Comparison of ENCODE assay signal across 36 mouse cellular contexts in genomic region chr1:135173311-135173710, GRCm38 (mm10). TPM values are rescaled to one million over a fixed set of nuclear protein-coding genes. Genes with fewer than 3 reads are reported as not detected.
"Had no signal": no experiment of that assay in that cellular context is flagged by ENCODE, and none has a peak within 500 bp of the region (broad histone marks: within the 10 kb centered on the region; RNA-seq: fewer than 3 reads in every experiment).

No protein-coding gene starts in this region.

- H3K9ac ChIP-seq: limb, embryonic 12.5 days; limb, embryonic 13.5 days; limb, embryonic 15.5 days; liver, embryonic 12.5 days; liver, embryonic 13.5 days; liver, embryonic 14.5 days; liver, embryonic 15.5 days; liver, postnatal 0 days; lung, embryonic 14.5 days; lung, embryonic 15.5 days; midbrain, embryonic 12.5 days; midbrain, embryonic 13.5 days; midbrain, embryonic 15.5 days; neural tube, embryonic 12.5 days had no signal

- H3K4me3 ChIP-seq: limb, embryonic 10.5 days; limb, embryonic 12.5 days; limb, embryonic 13.5 days; limb, embryonic 15.5 days; liver, embryonic 12.5 days; liver, embryonic 13.5 days; liver, embryonic 15.5 days; lung, embryonic 15.5 days; megakaryocyte, embryonic 14.5 days; midbrain, embryonic 10.5 days; midbrain, embryonic 12.5 days; midbrain, embryonic 13.5 days; midbrain, embryonic 15.5 days; myocyte; neural tube, embryonic 12.5 days had no signal

- H3K4me2 ChIP-seq: limb, embryonic 12.5 days; limb, embryonic 13.5 days; limb, embryonic 15.5 days; liver, embryonic 11.5 days; liver, embryonic 12.5 days; liver, embryonic 13.5 days; liver, embryonic 15.5 days; lung, embryonic 14.5 days; lung, embryonic 15.5 days; midbrain, embryonic 11.5 days; midbrain, embryonic 12.5 days; midbrain, embryonic 13.5 days; midbrain, embryonic 15.5 days; neural tube, embryonic 12.5 days had no signal

- ATAC-seq: liver, embryonic 12.5 days; liver, postnatal 0 days; lung, postnatal 0 days; midbrain, embryonic 13.5 days; midbrain, embryonic 15.5 days; midbrain, embryonic 16.5 days had no signal

- H3K4me1 ChIP-seq: limb, embryonic 10.5 days; limb, embryonic 12.5 days; limb, embryonic 13.5 days; liver, embryonic 12.5 days; liver, embryonic 15.5 days; megakaryocyte, embryonic 14.5 days; midbrain, embryonic 10.5 days; midbrain, embryonic 12.5 days; midbrain, embryonic 13.5 days; midbrain, embryonic 15.5 days; neural tube, embryonic 12.5 days had no signal

- H3K36me3 ChIP-seq: limb, embryonic 10.5 days; limb, embryonic 12.5 days; limb, embryonic 13.5 days; limb, embryonic 15.5 days; liver, embryonic 12.5 days; liver, embryonic 13.5 days; liver, embryonic 15.5 days; lung, embryonic 15.5 days; midbrain, embryonic 10.5 days; midbrain, embryonic 12.5 days; midbrain, embryonic 13.5 days; midbrain, embryonic 15.5 days; neural tube, embryonic 12.5 days had no signal

- DNase-seq: left cerebral cortex, postnatal 4 days; liver; liver, embryonic 13.5 days; liver, postnatal 0 days; lung, adult 18-20 months; lung, adult 2 months; lung, embryonic 14.5 days; lung, postnatal 10 days; lung, postnatal 14 days; lung, postnatal 36 days; lung, postnatal 4 days; midbrain, embryonic 14.5 days had no signal

- H3K27me3 ChIP-seq: limb, embryonic 12.5 days; limb, embryonic 13.5 days; limb, embryonic 15.5 days; lung, embryonic 15.5 days; midbrain, embryonic 12.5 days; midbrain, embryonic 13.5 days; midbrain, embryonic 15.5 days; neural tube, embryonic 12.5 days had no signal

- H3K27ac ChIP-seq: limb, embryonic 10.5 days; limb, embryonic 12.5 days; limb, embryonic 13.5 days; limb, embryonic 15.5 days; liver, embryonic 12.5 days; liver, embryonic 13.5 days; liver, embryonic 14.5 days; liver, embryonic 15.5 days; lung, embryonic 15.5 days; macrophage; midbrain, embryonic 10.5 days; midbrain, embryonic 12.5 days; midbrain, embryonic 13.5 days; midbrain, embryonic 15.5 days; neural tube, embryonic 12.5 days had no signal

- H3K9me3 ChIP-seq: limb, embryonic 10.5 days; limb, embryonic 12.5 days; limb, embryonic 13.5 days; limb, embryonic 15.5 days; liver, embryonic 12.5 days; liver, embryonic 13.5 days; liver, embryonic 15.5 days; lung, embryonic 15.5 days; midbrain, embryonic 10.5 days; midbrain, embryonic 12.5 days; midbrain, embryonic 13.5 days; midbrain, embryonic 15.5 days; neural tube, embryonic 12.5 days had no signal

RNA-seq across cellular contexts. Expression of gene Gpr37l1, which starts 5.8 kb away (rescaled TPM):
- polyA plus RNA-seq: limb, embryonic 10.5 days; limb, embryonic 12.5 days; limb, embryonic 15.5 days; liver, adult 2 months; liver, embryonic 11.5 days; liver, embryonic 12.5 days; liver, embryonic 13.5 days; liver, embryonic 15.5 days; liver, embryonic 16.5 days; liver, postnatal 0 days; lung, embryonic 14.5 days; lung, embryonic 16.5 days; macrophage; midbrain, embryonic 10.5 days; midbrain, embryonic 11.5 days; midbrain, embryonic 12.5 days; neural tube, embryonic 11.5 days had no signal
